Mouse (Mus musculus): ENCODE data around the gene Slitrk4. TPM values are rescaled to one million over a fixed set of nuclear protein-coding genes. Genes with fewer than 3 reads are reported as not detected.

The Slitrk4 gene
- polyA plus RNA-seq (2017; shearing (Covaris generic)): 0.05 TPM

GRCm38 (mm10) chrX:64276290-64277125 is at the start of gene Slitrk4:
Gene Slitrk4 (minus strand): TSS chrX:64276996.

Other genes starting within 250 kb of the Slitrk4 start
- not detected for gene Gm6760, start 124.8 kb downstream of the Slitrk4 start, polyA plus RNA-seq (2017; shearing (Covaris generic))
- not detected for gene 3830417A13Rik, start 103.4 kb downstream of the Slitrk4 start, polyA plus RNA-seq (2017; shearing (Covaris generic))

Data from CD4-positive, CD25-positive, alpha-beta regulatory T cell (primary cell).